Comparison of ENCODE assay signal across 8 mouse cellular contexts in the genomic region with DNA sequence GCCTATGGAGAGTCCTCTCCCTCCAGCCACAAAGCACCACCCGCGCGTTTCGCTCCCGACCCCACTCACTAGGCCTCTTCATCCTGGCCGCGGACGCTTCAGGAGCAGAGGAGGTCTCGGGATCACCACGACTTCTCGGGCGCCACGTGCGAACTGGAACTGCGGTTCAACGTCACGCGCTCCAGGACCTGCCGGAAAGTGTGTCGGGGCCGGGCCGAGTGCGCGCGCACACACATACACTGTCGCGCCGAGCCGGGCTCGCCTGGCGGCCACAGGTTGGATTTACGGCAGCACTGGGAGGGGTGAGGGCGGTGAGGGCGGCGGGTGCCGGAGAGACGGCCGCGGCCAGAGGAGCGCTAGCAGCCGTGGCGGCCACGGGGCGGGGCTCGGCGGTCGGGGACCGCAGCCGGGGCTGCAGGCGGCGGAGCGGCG. TPM values are rescaled to one million over a fixed set of nuclear protein-coding genes. Genes with fewer than 3 reads are reported as not detected.
A peak's percentile ranks its signal among the peaks of the same experiment; 100 is the strongest.
DNase-seq lines count a peak whose midpoint lies in the region; ATAC-seq lines count a peak whose summit lies in the region.

A gene (plus strand): TSS at position 279 of the 432 bp plus-strand sequence.
A gene (minus strand): TSS at position 293 of the 432 bp plus-strand sequence.

- H3K9me3 ChIP-seq in hindbrain, embryonic 13.5 days: no peaks in the 10 kb centered on the region

- H3K27ac ChIP-seq in hindbrain, embryonic 13.5 days: peak within 1 kb of the TSS; percentile 99

- H3K4me3 ChIP-seq in hindbrain, embryonic 13.5 days: peak within 1 kb of the TSS; percentile 78

- H3K27me3 ChIP-seq in hindbrain, embryonic 13.5 days: no peaks in the 10 kb centered on the region

- DNase-seq in NIH3T3 (ENCODE audit: low read depth): peak; percentile 96
- peak; percentile 97 to 99 for DNase-seq in cerebellum, postnatal 10 days
- DNase-seq in frontal cortex, postnatal 14 days (ENCODE audit: low spot score in 2 of 2): peak; percentile 92 to 96
- DNase-seq in layer of hippocampus, postnatal 25 days (ENCODE audit: extremely low spot score in 1 of 2, low spot score in 1 of 2): peak; percentile 91 to 94
- DNase-seq in lung, postnatal 25 days (ENCODE audit: low spot score): peak; percentile 97
- peak; percentile 98 for DNase-seq in retina, embryonic 14.5 days (ENCODE audit: low spot score)
- peak; percentile 98 for DNase-seq in thymus, postnatal 4 days

- H3K36me3 ChIP-seq in hindbrain, embryonic 13.5 days: peaks cover 44% of the 10 kb centered on the region

- peak within 1 kb of the TSS; percentile 91 for H3K9ac ChIP-seq in hindbrain, embryonic 13.5 days

- under 1% methylated on average over 53 of the region's 53 CpGs for WGBS in hindbrain, embryonic 13.5 days

- peak within 1 kb of the TSS; percentile 93 for H3K4me2 ChIP-seq in hindbrain, embryonic 13.5 days

- ATAC-seq in hindbrain, embryonic 13.5 days (ENCODE audit: low FRiP score): peak; percentile 95

- peaks cover 39% of the 10 kb centered on the region for H3K4me1 ChIP-seq in hindbrain, embryonic 13.5 days (replicated peaks)

RNA-seq across cellular contexts. Expression of the first gene that starts in this region (rescaled TPM):
- polyA plus RNA-seq in hindbrain, embryonic 13.5 days (2015; fragmentation: Nextera tagmentation; extraction: Ambion mirVana): 146 and 151 TPM in 2 replicates
- total RNA-seq in layer of hippocampus, postnatal 25 days (2021): 10 to 100 TPM; 55.3 to 59.0 TPM

RNA-seq across cellular contexts. Expression of the second gene that starts in this region (rescaled TPM):
- 52.8 and 52.9 TPM in 2 replicates for polyA plus RNA-seq in hindbrain, embryonic 13.5 days (2015; fragmentation: Nextera tagmentation; extraction: Ambion mirVana)
- 10 to 100 TPM; 36.0 to 57.6 TPM for total RNA-seq in layer of hippocampus, postnatal 25 days (2021)

Comparison
In these comparisons a context has a peak if more than half of its experiments do, and no peak if none do; other contexts are left out.
1. Peak in every context shown above with its lines: DNase-seq, ATAC-seq, H3K4me3 ChIP-seq and H3K27ac ChIP-seq.